Mouse (Mus musculus) ES-CJ7 (cell line): ENCODE measurements at regions not wholly inside any gene's neighbourhood (a gene's known extent, or its start where the extent isn't known, plus 50 kb on each side); places are given as distances from the start of the nearest gene placed in this dataset.

Experiments
- DNase-seq: peaks from one replicate; pipeline ENCODE4 v3.0.0; 2011; ENCODE audit warnings: low read depth, low spot score

GRCm38 (mm10) chr2:73041475-73041874, 55.0 kb upstream of the Gm11084 start:
- DNase-seq, result peak; percentile 86

DNA sequence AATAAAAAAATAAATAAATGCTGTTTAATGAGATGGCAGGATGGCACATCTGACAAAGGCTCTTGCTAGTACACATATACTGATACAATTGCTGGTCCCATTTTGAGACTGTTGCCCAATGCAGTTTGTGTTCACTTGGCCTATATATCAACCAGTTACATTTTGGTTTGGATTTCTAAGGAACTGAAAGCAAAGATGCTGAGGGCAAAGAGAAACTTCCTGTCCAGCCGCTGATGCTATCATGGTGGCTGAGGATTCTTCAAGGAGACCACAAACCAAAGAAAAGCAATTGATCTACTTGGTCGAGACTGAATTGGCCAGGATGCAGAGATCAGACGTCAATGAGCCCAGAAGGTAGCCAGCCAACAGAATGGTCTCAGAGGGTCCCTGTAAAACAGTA, 53.5 kb upstream of the Gm11084 start:
- no peak for DNase-seq

GRCm38 (mm10) chr2:73039300-73039699, 52.8 kb upstream of the Gm11084 start:
- no peak for DNase-seq

GRCm38 (mm10) chr2:73038290-73038732, 51.8 kb upstream of the Gm11084 start:
- peak; percentile 92 for DNase-seq

- peak; percentile 71 for DNase-seq
These were observed 50.9 kb upstream of the Gm11084 start for GRCm38 (mm10) chr2:73037266-73038046.
